Mouse (Mus musculus) hindlimb bud, embryonic 11.5 days (tissue): ENCODE measurements around the gene Creb5.

ENCODE experiments used
- DNase-seq: peaks from one replicate; pipeline ENCODE4 v3.0.0-alpha.2; 2012; ENCODE audit warnings: low read depth, low spot score; ENCODE audit errors: extremely low spot score

Gene Creb5

DNA sequence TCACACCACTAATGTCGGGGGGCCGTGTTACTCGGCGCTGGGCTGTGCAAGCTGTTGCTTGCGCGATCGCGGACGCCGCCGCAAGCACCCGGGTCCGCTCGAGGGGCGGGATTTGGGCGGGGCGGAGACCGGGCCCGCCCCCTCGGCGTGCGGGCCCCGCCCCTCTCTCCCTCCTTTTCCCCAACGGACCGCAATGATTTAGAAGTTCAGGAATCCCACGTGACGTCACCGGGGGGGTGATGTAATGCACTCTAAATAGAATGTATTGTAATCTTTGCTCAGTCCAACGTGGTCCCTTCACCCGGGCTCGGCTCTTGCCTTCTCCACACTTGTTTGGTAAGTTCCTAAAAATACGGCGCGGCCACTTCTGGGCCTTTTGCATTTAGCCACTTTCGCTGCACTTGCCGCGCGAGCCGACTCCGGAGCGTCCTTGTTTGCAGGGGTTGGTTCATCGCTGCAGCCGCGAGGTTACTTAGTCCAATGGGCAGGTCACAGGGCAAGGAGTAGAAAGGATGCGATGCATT, at the start of gene Creb5:
TSS of gene Creb5 (plus strand) at position 233 of the 524 bp plus-strand sequence.
- peak; percentile 79 for DNase-seq

DNA sequence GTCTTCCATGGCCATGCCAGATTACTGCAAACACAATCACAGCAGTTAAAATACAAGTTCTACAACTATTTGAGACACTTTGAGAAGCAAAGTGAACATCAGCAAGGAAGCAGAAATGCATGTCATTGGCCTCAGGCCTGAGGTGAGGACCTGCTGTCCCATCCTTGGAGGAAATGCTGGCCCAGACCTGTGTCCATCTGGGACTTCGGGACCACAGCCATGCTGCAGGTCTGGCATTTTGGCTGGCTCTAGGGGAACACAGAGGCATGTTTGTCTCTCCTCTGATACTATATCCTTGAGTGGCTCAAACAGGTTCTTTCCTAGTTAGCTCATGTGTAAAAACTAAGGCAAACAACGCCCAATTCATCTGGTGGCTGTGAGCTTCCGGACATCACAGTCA, 27.2 kb upstream of the Creb5 start:
- no peak for DNase-seq

GRCm38 (mm10) chr6:53262401-53262800, 24.7 kb upstream of the Creb5 start:
- no peak for DNase-seq

DNA sequence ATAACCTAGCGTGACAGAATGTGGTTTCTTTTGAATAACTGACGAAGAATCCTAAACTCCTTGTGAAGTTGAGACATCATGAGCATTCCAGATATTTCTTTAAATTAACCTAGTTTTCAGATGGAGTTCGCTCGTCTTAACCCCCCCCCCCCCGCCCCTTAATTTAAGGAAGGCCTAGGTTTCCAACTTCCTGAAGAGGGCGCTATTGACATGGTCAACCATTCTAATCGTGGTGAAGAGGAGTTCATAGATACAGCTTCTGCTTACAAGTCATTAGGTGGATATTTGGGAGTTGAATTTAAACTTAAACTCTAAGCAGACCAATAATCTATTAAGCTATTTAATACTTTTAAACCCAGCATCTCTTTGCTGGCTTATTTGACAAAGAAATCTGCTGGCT, 20.0 kb upstream of the Creb5 start:
- no peak for DNase-seq

DNA sequence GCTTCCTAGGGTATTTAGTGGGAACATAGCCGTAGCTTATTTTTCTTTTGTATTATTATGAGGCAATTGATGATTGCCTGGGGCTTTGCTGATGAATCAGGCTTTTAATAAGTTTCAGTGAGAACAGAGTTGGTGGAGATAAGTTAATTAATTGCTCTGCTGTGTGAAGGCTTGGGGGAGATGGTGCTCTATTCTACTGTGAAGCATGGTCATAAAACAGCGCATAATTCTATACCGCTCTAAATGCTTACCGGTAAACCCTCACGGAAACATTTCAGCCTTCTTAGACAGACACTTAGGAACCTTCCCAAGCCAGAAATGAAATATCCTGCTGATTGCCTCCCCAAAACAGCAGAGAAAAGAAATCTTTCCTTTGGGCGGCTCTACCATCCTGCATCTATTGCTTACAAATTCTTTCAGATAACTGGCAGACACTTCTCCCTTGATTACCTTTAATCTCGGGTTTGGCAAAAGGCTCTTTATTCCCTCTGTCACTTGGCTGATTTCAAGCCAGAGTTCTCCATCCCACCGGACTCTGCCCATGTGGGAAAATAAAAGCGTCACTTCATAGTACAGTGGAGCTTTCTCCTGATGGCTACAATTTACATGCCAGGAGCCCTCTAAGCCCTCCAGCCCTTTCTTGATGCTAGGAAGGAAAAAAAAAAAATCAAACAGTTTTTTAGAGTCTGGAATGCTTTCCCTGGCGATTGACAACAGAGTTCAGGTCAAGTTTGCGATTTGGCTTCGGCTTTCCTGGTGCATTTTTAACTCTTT, 19.2 kb upstream of the Creb5 start:
- no peak for DNase-seq

DNA sequence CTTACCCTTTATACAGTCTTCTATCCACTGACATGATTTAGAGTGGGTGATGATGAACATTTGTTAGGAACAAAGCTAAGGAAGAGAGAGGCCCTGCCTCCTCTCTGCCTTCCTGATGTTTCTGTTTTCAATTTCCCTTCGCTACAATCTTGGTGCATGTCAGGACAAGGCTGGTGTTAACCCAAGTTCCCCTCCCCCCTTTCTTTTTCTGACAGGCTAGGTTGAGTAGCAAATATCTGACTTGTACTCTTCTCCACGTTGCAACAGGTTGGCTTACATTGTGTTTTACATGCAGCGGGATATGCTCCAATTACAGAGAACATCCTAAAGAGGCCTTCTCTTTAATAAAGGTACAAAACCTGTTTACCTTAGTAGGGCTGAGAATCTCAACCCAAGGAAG, 15.9 kb upstream of the Creb5 start:
- DNase-seq, result no peak

DNA sequence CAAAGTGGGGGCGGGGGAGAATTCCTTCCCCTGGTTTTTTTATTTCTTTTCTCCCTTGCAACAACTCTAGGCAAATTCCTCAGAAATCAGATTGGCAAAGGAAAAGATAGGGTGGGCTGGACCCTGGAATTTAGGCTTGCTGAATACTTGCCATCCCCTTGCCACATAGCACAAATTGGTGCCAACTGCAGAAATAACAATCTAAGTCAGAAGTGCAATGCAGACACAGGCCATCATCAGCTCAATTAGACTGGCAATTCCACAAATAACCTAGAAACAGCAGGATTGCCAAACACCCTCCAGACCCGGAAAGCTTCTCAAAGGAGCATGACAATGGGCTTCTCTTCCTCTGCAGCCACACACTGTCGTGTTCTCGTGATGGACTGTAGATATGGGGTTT, 15.4 kb upstream of the Creb5 start:
- DNase-seq, result no peak

GRCm38 (mm10) chr6:53286389-53287037, 557 bp upstream of the Creb5 start:
- no peak for DNase-seq

GRCm38 (mm10) chr6:53287562-53288381, 702 bp downstream of the Creb5 start:
- DNase-seq, result no peak

- DNase-seq, result no peak
These were observed 1.8 kb downstream of the Creb5 start for GRCm38 (mm10) chr6:53288584-53289558.

DNA sequence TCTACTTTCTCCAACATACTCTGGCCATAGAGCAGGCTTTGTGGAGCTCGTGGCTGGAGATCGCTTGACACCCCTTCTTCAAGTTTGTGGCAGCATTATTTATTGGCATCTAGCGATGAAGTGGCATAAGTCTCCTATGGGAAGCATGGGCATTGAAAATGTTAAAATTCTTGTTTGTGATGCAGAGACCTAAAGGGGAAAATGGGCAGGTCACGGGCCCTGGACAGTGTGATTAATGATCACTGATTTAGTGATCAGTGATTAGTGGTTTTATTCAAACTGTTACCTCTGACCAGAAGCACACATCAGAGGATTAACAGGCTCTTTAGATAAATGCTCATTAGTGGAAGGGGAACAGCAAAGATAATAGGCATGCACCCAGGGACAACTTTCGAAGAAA, 2.6 kb downstream of the Creb5 start:
- DNase-seq, result no peak

- DNase-seq, result no peak
These were observed 3.3 kb downstream of the Creb5 start for GRCm38 (mm10) chr6:53290215-53290990.

DNA sequence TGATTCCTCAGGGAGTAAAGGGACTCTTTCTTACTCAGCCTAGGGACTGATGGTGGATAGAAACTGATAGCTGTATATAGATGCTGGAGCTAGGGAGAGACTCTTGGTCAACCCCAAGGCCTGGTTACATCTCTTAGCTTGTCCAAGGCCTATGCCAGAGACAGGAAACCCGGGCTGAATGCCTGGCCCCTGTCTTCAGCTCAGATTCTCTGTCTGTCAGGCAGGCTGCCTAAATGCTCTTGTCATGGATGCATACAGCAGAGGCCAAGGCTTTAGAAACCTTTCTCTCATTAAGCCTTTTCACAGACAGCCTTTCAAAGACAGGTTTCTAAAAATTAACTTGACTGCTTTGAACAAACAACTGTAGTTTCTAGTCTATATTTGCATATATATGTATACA, 5.9 kb downstream of the Creb5 start:
- DNase-seq, result no peak

DNA sequence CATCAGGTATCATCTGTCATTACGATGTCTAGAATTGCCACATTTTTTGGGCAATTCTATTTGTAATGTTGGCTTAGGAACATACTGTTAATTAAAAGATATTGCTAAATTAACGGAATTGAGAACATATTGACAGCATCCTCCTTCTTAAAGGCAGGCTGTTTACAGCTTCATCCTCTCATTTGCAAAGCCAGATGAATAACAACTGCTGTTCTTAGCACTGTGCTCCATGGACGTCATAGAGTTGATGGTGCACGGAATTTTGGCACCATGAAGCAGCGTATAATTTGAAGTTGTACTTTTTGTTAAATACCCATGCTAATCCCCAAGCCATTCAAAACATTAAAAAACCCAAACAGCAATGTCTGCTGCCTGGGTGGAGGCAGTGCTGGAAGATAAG, 10.8 kb downstream of the Creb5 start:
- DNase-seq, result no peak

DNA sequence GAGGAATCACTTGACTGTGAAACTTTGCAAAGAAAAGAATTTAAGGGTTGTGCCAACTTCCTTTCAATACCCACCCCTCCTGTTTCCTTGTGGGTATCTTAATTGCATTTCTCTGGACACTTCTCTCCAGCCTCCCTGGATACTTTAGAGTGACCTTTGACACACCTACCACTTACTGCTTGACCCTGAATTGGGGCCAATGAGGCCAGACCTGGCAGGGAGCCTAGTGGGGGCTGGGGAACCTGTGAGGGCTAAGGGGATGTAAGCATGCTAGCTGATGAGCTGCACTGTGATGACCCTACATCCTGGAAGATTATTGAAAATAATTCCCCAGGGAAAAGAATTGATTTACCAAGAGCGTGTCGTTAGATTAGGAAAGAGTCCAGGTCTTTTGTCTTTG, 17.1 kb downstream of the Creb5 start:
- no peak for DNase-seq

DNA sequence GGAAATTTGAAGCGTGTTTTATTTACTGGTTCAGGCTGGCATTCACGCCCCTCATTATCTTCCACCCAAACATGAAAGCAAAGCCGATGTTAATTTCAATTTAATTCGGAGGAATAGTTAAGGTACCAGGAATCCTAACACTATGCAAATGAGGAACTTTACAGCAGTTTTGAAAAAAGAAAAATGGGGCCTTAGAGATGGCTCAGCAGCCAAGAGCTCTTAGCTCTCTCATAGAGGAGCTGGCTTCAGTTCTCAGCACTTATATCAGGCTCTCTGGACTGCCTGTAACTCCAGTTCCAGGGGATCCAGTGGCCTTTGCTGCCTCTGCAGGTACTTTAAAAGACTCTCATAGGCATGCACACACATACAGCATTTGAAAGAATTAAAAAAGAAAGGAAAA, 19.1 kb downstream of the Creb5 start:
- DNase-seq, result no peak

GRCm38 (mm10) chr6:53306710-53307109, 19.6 kb downstream of the Creb5 start:
- DNase-seq, result no peak

DNA sequence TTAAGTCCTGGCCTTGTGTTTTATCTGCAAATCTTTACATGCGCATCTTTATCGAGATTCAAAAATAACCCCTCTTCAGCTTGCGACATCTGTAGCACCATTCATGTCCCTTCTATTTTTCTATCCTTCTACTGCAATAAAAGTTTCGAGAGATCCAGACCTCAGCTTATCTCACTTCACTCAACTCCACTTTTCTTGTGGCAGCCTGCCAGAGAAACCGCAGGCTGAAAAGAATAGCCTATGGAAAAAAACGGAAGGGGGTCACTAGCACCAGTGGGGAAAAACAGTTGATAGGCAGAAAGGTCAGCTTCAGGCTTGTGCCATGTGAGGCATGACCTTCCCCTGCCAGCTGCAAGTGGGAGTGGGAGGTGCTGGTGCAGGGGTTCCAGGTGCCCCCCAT, 21.6 kb downstream of the Creb5 start:
- DNase-seq, result no peak

- DNase-seq, result no peak
These were observed 26.5 kb downstream of the Creb5 start for GRCm38 (mm10) chr6:53313604-53314003.

GRCm38 (mm10) chr6:53314126-53314525, 27.1 kb downstream of the Creb5 start:
- no peak for DNase-seq
